Mouse (Mus musculus) E14TG2a.4 (cell line): ENCODE results near the gene Acacb.
A peak's percentile ranks its signal among the peaks of the same experiment; 100 is the strongest.

Experiments used
- H3K27me3 ChIP-seq: 2 replicates; pipeline ENCODE4 v1.6.1; 2014; ENCODE audit warnings: low read length, control low read depth; ENCODE audit not compliant: insufficient read depth
- H3K36me3 ChIP-seq: 2 replicates; pipeline ENCODE4 v1.6.1; 2014; ENCODE audit warnings: low read length, control low read depth; ENCODE audit not compliant: insufficient read depth
- H3K4me1 ChIP-seq: replicated peaks from 2 replicates; pipeline ENCODE4 v1.6.1; 2014; ENCODE audit warnings: low read depth, low read length, control low read depth
- H3K4me3 ChIP-seq: replicated peaks from 2 replicates; pipeline ENCODE4 v1.5.1; 2014; ENCODE audit warnings: mild to moderate bottlenecking, low read length
- H3K9me3 ChIP-seq: 2 replicates; pipeline ENCODE4 v1.6.1; 2014; ENCODE audit warnings: low read length, control low read depth
- CTCF ChIP-seq: conservative IDR thresholded peaks from 2 replicates; pipeline ENCODE4 v1.5.1; 2014; ENCODE audit warnings: low read length
- NANOG ChIP-seq: IDR thresholded peaks from 2 replicates; pipeline ENCODE4 v1.6.1; 2014; ENCODE audit warnings: borderline replicate concordance, low read length, mixed read lengths
- POU5F1 ChIP-seq: IDR thresholded peaks from 2 replicates; pipeline ENCODE4 v1.6.1; 2014; ENCODE audit warnings: low read length, borderline replicate concordance

Acacb gene

GRCm38 (mm10) chr5:114147043-114147972, 973 bp downstream of the Acacb start:
- H3K4me1 ChIP-seq, result peaks cover 85% of the 10 kb centered on the region
- no peak overlapping the region for H3K4me3 ChIP-seq
- peaks cover 5% of the 10 kb centered on the region for H3K9me3 ChIP-seq
- no peaks in the 10 kb centered on the region for H3K36me3 ChIP-seq
- H3K27me3 ChIP-seq, result no peaks in the 10 kb centered on the region
- no peak for TF ChIP-seq CTCF
- no peak for TF ChIP-seq POU5F1
- no peak for TF ChIP-seq NANOG

- H3K9me3 ChIP-seq, result peaks cover 5% of the 10 kb centered on the region
- H3K36me3 ChIP-seq, result no peaks in the 10 kb centered on the region
- TF ChIP-seq POU5F1 (no peak), NANOG (no peak), CTCF (no peak)
- peaks cover 64% of the 10 kb centered on the region for H3K4me1 ChIP-seq
- H3K4me3 ChIP-seq, result peak overlapping the region; percentile 78
- no peaks in the 10 kb centered on the region for H3K27me3 ChIP-seq
These were observed 6.2 kb downstream of the Acacb start for GRCm38 (mm10) chr5:114152359-114153092.

GRCm38 (mm10) chr5:114153490-114153889, 7.2 kb downstream of the Acacb start:
- Histone ChIP-seq H3K36me3 (no peaks in the 10 kb centered on the region), H3K4me1 (peaks cover 60% of the 10 kb centered on the region), H3K4me3 (peak overlapping the region; percentile 78), H3K9me3 (peaks cover 4% of the 10 kb centered on the region), H3K27me3 (no peaks in the 10 kb centered on the region)
- TF ChIP-seq NANOG (no peak), CTCF (peak; percentile 89), POU5F1 (no peak)

GRCm38 (mm10) chr5:114154765-114155164, 8.4 kb downstream of the Acacb start:
- Histone ChIP-seq H3K9me3 (no peaks in the 10 kb centered on the region), H3K4me1 (peaks cover 54% of the 10 kb centered on the region), H3K36me3 (no peaks in the 10 kb centered on the region), H3K27me3 (no peaks in the 10 kb centered on the region), H3K4me3 (no peak overlapping the region)
- TF ChIP-seq NANOG (no peak), CTCF (no peak), POU5F1 (no peak)

- peaks cover 51% of the 10 kb centered on the region for H3K4me1 ChIP-seq
- TF ChIP-seq NANOG, result no peak
- no peak for TF ChIP-seq CTCF
- TF ChIP-seq POU5F1, result no peak
- no peaks in the 10 kb centered on the region for H3K36me3 ChIP-seq
- no peaks in the 10 kb centered on the region for H3K9me3 ChIP-seq
- H3K4me3 ChIP-seq, result no peak overlapping the region
- H3K27me3 ChIP-seq, result no peaks in the 10 kb centered on the region
These were observed 9.0 kb downstream of the Acacb start for GRCm38 (mm10) chr5:114155168-114155933.

GRCm38 (mm10) chr5:114157236-114157635, 10.9 kb downstream of the Acacb start:
- no peak overlapping the region for H3K4me3 ChIP-seq
- H3K36me3 ChIP-seq, result no peaks in the 10 kb centered on the region
- H3K4me1 ChIP-seq, result peaks cover 40% of the 10 kb centered on the region
- H3K9me3 ChIP-seq, result no peaks in the 10 kb centered on the region
- TF ChIP-seq NANOG (no peak), CTCF (no peak), POU5F1 (no peak)
- H3K27me3 ChIP-seq, result no peaks in the 10 kb centered on the region

GRCm38 (mm10) chr5:114161424-114161823, 15.1 kb downstream of the Acacb start:
- H3K9me3 ChIP-seq, result no peaks in the 10 kb centered on the region
- H3K4me3 ChIP-seq, result no peak overlapping the region
- no peaks in the 10 kb centered on the region for H3K36me3 ChIP-seq
- H3K4me1 ChIP-seq, result peaks cover 34% of the 10 kb centered on the region
- no peaks in the 10 kb centered on the region for H3K27me3 ChIP-seq
- TF ChIP-seq CTCF (no peak), POU5F1 (no peak), NANOG (no peak)

GRCm38 (mm10) chr5:114162106-114162815, 15.9 kb downstream of the Acacb start:
- Histone ChIP-seq H3K27me3 (no peaks in the 10 kb centered on the region), H3K4me3 (no peak overlapping the region), H3K4me1 (peaks cover 37% of the 10 kb centered on the region), H3K9me3 (no peaks in the 10 kb centered on the region), H3K36me3 (no peaks in the 10 kb centered on the region)
- no peak for TF ChIP-seq POU5F1
- TF ChIP-seq NANOG, result peak; percentile 18; the same call in 1 of the 2 replicates
- no peak for TF ChIP-seq CTCF
